35 mouse cellular contexts compared by ENCODE assay signal in the genomic region with DNA sequence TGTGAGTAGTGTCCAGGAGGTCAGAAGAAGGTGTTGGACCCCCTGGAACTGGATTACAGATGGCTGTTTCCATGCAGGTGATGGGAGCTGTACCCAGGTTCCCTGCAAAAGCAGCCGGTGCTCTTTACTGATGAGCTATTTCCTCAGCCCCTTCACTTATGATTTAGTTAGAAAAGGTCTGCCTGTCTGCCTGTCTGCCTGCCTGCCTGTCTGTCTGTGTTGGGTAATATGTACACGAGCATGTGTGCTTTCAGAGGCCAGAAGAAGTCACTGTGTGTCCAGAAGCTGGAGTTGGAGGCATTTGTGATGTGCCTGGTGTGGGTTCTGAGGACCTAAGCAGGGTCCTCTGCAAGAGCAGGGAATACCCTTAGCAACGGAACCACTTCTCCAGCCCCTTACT. TPM values are rescaled to one million over a fixed set of nuclear protein-coding genes. Genes with fewer than 3 reads are reported as not detected.
DNase-seq lines count a peak whose midpoint lies in the region; ATAC-seq and TF ChIP-seq lines count a peak whose summit lies in the region.
"Had no signal": no experiment of that assay in that cellular context is flagged by ENCODE, and none has a peak within 500 bp of the region (broad histone marks: within the 10 kb centered on the region; RNA-seq: fewer than 3 reads in every experiment).

No protein-coding gene starts in this region.

- no peaks in the 10 kb centered on the region for H3K79me2 ChIP-seq in MEL (ENCODE audit: control insufficient read depth, insufficient read depth, low read length, poor library complexity)

- WGBS in heart, embryonic 10.5 days, result 63% methylated on average over 3 of the region's 3 CpGs
- WGBS in liver, embryonic 13.5 days (ENCODE audit: insufficient replicate concordance), result 33% methylated on average over 3 of the region's 3 CpGs
- WGBS in stomach, embryonic 16.5 days, result 60% methylated on average over 3 of the region's 3 CpGs
- WGBS in midbrain, embryonic 10.5 days, result 80% methylated on average over 3 of the region's 3 CpGs

- no peaks in the 10 kb centered on the region for H3K27me3 ChIP-seq in heart, embryonic 10.5 days (ENCODE audit: insufficient read depth, poor library complexity, severe bottlenecking)
- H3K27me3 ChIP-seq in MEL (ENCODE audit: control insufficient read depth in 1 of 2, insufficient read depth in 2 of 2, low read length in 2 of 2), result no peaks in the 10 kb centered on the region
- H3K27me3 ChIP-seq in liver, embryonic 13.5 days, result no peaks in the 10 kb centered on the region
- no peaks in the 10 kb centered on the region for H3K27me3 ChIP-seq in stomach, embryonic 16.5 days (ENCODE audit: control insufficient read depth, insufficient read depth, low read length)
- H3K27me3 ChIP-seq in midbrain, embryonic 10.5 days (ENCODE audit: low read depth, poor library complexity, severe bottlenecking), result no peaks in the 10 kb centered on the region
- H3K27me3 ChIP-seq: embryonic facial prominence, embryonic 15.5 days; forebrain, embryonic 15.5 days; heart, embryonic 13.5 days; hindbrain, embryonic 15.5 days; midbrain, embryonic 12.5 days; neural tube, embryonic 12.5 days had no signal

- no peak for TF ChIP-seq POLR2A in MEL (IDR thresholded peaks at IDR 0.05; ENCODE audit: control insufficient read depth in 1 of 2, insufficient read depth in 1 of 2, low read depth in 1 of 2, low read length in 2 of 2, poor library complexity in 1 of 2)

- TF ChIP-seq CTCF in MEL (IDR thresholded peaks at IDR 0.05 in 2 of 3, conservative IDR thresholded peaks at IDR 0.05 in 1 of 3; ENCODE audit: control insufficient read depth in 1 of 3, insufficient read depth in 1 of 3, low read depth in 2 of 3, low read length in 3 of 3, poor library complexity in 1 of 3, severe bottlenecking in 1 of 3), result no peak

- H3K9me3 ChIP-seq in heart, embryonic 10.5 days, result no peaks in the 10 kb centered on the region
- H3K9me3 ChIP-seq in MEL (replicated peaks; ENCODE audit: insufficient read depth, low read length), result no peaks in the 10 kb centered on the region
- no peaks in the 10 kb centered on the region for H3K9me3 ChIP-seq in liver, embryonic 13.5 days (replicated peaks)
- H3K9me3 ChIP-seq in stomach, embryonic 16.5 days (replicated peaks; ENCODE audit: control insufficient read depth, low read length), result no peaks in the 10 kb centered on the region
- no peaks in the 10 kb centered on the region for H3K9me3 ChIP-seq in midbrain, embryonic 10.5 days (replicated peaks)
- H3K9me3 ChIP-seq: embryonic facial prominence, embryonic 10.5 days; embryonic facial prominence, embryonic 15.5 days; forebrain, embryonic 15.5 days; heart, embryonic 13.5 days; hindbrain, embryonic 10.5 days; hindbrain, embryonic 15.5 days; midbrain, embryonic 12.5 days; neural tube, embryonic 12.5 days had no signal

- TF ChIP-seq EP300 in MEL (IDR thresholded peaks at IDR 0.05; ENCODE audit: low read depth in 1 of 2, low read length in 2 of 2), result no peak

- H3K4me2 ChIP-seq in liver, embryonic 13.5 days, result peak overlapping the region; percentile 60
- H3K4me2 ChIP-seq in stomach, embryonic 16.5 days (ENCODE audit: low read depth, low read length), result no peak overlapping the region
- H3K4me2 ChIP-seq: embryonic facial prominence, embryonic 15.5 days; forebrain, embryonic 15.5 days; heart, embryonic 13.5 days; hindbrain, embryonic 15.5 days; midbrain, embryonic 12.5 days; neural tube, embryonic 12.5 days had no signal

- no peak for DNase-seq in heart, embryonic 10.5 days (ENCODE audit: low spot score)
- no peak for DNase-seq in heart, postnatal 25 days (ENCODE audit: low spot score)
- DNase-seq in MEL (ENCODE audit: low read depth, low spot score), result peak; percentile 52
- no peak for DNase-seq in liver, embryonic 13.5 days
- DNase-seq in midbrain, embryonic 10.5 days (ENCODE audit: low spot score), result no peak
- no peak for DNase-seq in right cerebral cortex, postnatal 10 days (ENCODE audit: low spot score in 2 of 2)
- DNase-seq: adrenal gland, postnatal 25 days; cerebellum, adult 8-10 months; cerebellum, postnatal 25 days; gastrocnemius, adult 2 months; heart, adult 2 months; heart, postnatal 10 days; kidney, postnatal 14 days; lung, postnatal 36 days; thymus, adult 18-20 months; thymus, postnatal 25 days had no signal

- H3K4me3 ChIP-seq in heart, embryonic 10.5 days, result no peak overlapping the region
- H3K4me3 ChIP-seq in MEL (ENCODE audit: control insufficient read depth in 1 of 2, insufficient read depth in 1 of 2, low read depth in 2 of 2, low read length in 2 of 2), result peak overlapping the region in 1 of 2 experiments; percentile 15; a peak in 2 of 4 replicates
- peak overlapping the region; percentile 27 for H3K4me3 ChIP-seq in liver, embryonic 13.5 days (replicated peaks)
- no peak overlapping the region for H3K4me3 ChIP-seq in stomach, embryonic 16.5 days (replicated peaks; ENCODE audit: low read length)
- no peak overlapping the region for H3K4me3 ChIP-seq in midbrain, embryonic 10.5 days
- H3K4me3 ChIP-seq: embryonic facial prominence, embryonic 10.5 days; embryonic facial prominence, embryonic 15.5 days; forebrain, embryonic 15.5 days; gastrocnemius, adult 2 months; heart, adult 2 months; heart, embryonic 13.5 days; hindbrain, embryonic 10.5 days; hindbrain, embryonic 15.5 days; midbrain, embryonic 12.5 days; myocyte; neural tube, embryonic 12.5 days had no signal

- intact Hi-C loops in heart, postnatal 25 days (cut with DNase I), result no loop called here

- ATAC-seq in liver, embryonic 13.5 days (ENCODE audit: low read depth), result no peak
- no peak for ATAC-seq in stomach, embryonic 16.5 days (ENCODE audit: insufficient read depth, low FRiP score)
- ATAC-seq: forebrain, embryonic 15.5 days had no signal

- peaks cover 7% of the 10 kb centered on the region; the same call in 1 of the 2 replicates for H3K4me1 ChIP-seq in heart, embryonic 10.5 days
- peaks cover 17 to 53% of the 10 kb centered on the region in 2 experiments for H3K4me1 ChIP-seq in MEL (ENCODE audit: control insufficient read depth in 1 of 2, insufficient read depth in 2 of 2, low read length in 2 of 2)
- peaks cover 89% of the 10 kb centered on the region for H3K4me1 ChIP-seq in liver, embryonic 13.5 days (replicated peaks)
- no peaks in the 10 kb centered on the region for H3K4me1 ChIP-seq in stomach, embryonic 16.5 days (ENCODE audit: control insufficient read depth, insufficient read depth, low read length)
- no peaks in the 10 kb centered on the region for H3K4me1 ChIP-seq in midbrain, embryonic 10.5 days
- H3K4me1 ChIP-seq: embryonic facial prominence, embryonic 10.5 days; embryonic facial prominence, embryonic 15.5 days; forebrain, embryonic 15.5 days; hindbrain, embryonic 10.5 days; hindbrain, embryonic 15.5 days; midbrain, embryonic 12.5 days; neural tube, embryonic 12.5 days had no signal

- H3K36me3 ChIP-seq in heart, embryonic 10.5 days, result no peaks in the 10 kb centered on the region
- peaks cover 0 to 32% of the 10 kb centered on the region in 2 experiments; a peak in 2 of 4 replicates for H3K36me3 ChIP-seq in MEL (ENCODE audit: control insufficient read depth in 1 of 2, insufficient read depth in 2 of 2, low read length in 2 of 2)
- peaks cover 6% of the 10 kb centered on the region for H3K36me3 ChIP-seq in liver, embryonic 13.5 days
- H3K36me3 ChIP-seq in stomach, embryonic 16.5 days (ENCODE audit: control insufficient read depth, insufficient read depth, low read length), result no peaks in the 10 kb centered on the region
- no peaks in the 10 kb centered on the region for H3K36me3 ChIP-seq in midbrain, embryonic 10.5 days
- H3K36me3 ChIP-seq: embryonic facial prominence, embryonic 15.5 days; forebrain, embryonic 15.5 days; hindbrain, embryonic 15.5 days; neural tube, embryonic 12.5 days had no signal

- H3K9ac ChIP-seq in MEL (ENCODE audit: control insufficient read depth, low read depth, low read length, poor library complexity, severe bottlenecking), result peak overlapping the region; percentile 18
- H3K9ac ChIP-seq in liver, embryonic 13.5 days, result peak overlapping the region; percentile 66
- H3K9ac ChIP-seq in stomach, embryonic 16.5 days (ENCODE audit: low read length), result no peak overlapping the region
- H3K9ac ChIP-seq: embryonic facial prominence, embryonic 15.5 days; forebrain, embryonic 15.5 days; heart, embryonic 13.5 days; hindbrain, embryonic 15.5 days; midbrain, embryonic 12.5 days; neural tube, embryonic 12.5 days had no signal

- H3K27ac ChIP-seq in heart, embryonic 10.5 days, result peak overlapping the region; percentile 9; the same call in 1 of the 2 replicates
- H3K27ac ChIP-seq in MEL (ENCODE audit: control insufficient read depth, low read depth, low read length), result peak overlapping the region; percentile 84
- peak overlapping the region; percentile 94 for H3K27ac ChIP-seq in liver, embryonic 13.5 days
- H3K27ac ChIP-seq in stomach, embryonic 16.5 days (ENCODE audit: low read length), result peak overlapping the region; percentile 13; the same call in 1 of the 2 replicates
- H3K27ac ChIP-seq in midbrain, embryonic 10.5 days (replicated peaks), result no peak overlapping the region
- H3K27ac ChIP-seq: embryonic facial prominence, embryonic 10.5 days; embryonic facial prominence, embryonic 15.5 days; forebrain, embryonic 15.5 days; gastrocnemius, adult 2 months; heart, adult 2 months; heart, embryonic 13.5 days; hindbrain, embryonic 10.5 days; hindbrain, embryonic 15.5 days; midbrain, embryonic 12.5 days; neural tube, embryonic 12.5 days had no signal

- TF ChIP-seq RAD21 in MEL (IDR thresholded peaks at IDR 0.05; ENCODE audit: low read depth, low read length), result no peak

RNA-seq across cellular contexts. Expression of gene Sh3bp5l, which starts 23.2 kb away (rescaled TPM):
- polyA plus RNA-seq in heart, embryonic 10.5 days (2016; fragmentation: Nextera tagmentation; extraction: Ambion mirVana), result 30.0 and 30.8 TPM in 2 replicates
- total RNA-seq in heart, postnatal 25 days (2021), result 10 to 100 TPM; 33.7 to 35.1 TPM
- total RNA-seq in MEL (2012; rRNA removed), result 27.3 and 31.7 TPM in 2 replicates
- polyA plus RNA-seq in MEL (2012; ENCODE audit: insufficient read depth in 1 of 2, insufficient read length in 2 of 2, low read depth in 1 of 2, low replicate concordance in 2 of 2, missing spikeins in 1 of 2), result 10 to 100 TPM in 1 of 2 experiments, not detected in 1; 32.8 TPM
- 17.9 and 19.7 TPM in 2 replicates for polyA plus RNA-seq in liver, embryonic 13.5 days (2015; fragmentation: Nextera tagmentation; extraction: Ambion mirVana)
- 29.8 and 37.1 TPM in 2 replicates for polyA plus RNA-seq in stomach, embryonic 16.5 days (2015; fragmentation: Nextera tagmentation; extraction: Ambion mirVana)
- polyA plus RNA-seq in midbrain, embryonic 10.5 days (2016; fragmentation: Nextera tagmentation; extraction: Ambion mirVana), result 46.3 and 53.4 TPM in 2 replicates

RNA-seq across cellular contexts. Expression of gene Zfp672, which starts 23.6 kb away (rescaled TPM):
- polyA plus RNA-seq in heart, embryonic 10.5 days (2016; fragmentation: Nextera tagmentation; extraction: Ambion mirVana), result 30.4 and 31.6 TPM in 2 replicates
- total RNA-seq in heart, postnatal 25 days (2021), result 10 to 100 TPM; 42.9 to 43.5 TPM
- total RNA-seq in MEL (2012; rRNA removed), result 27.2 and 39.5 TPM in 2 replicates
- polyA plus RNA-seq in MEL (2012; ENCODE audit: insufficient read depth in 1 of 2, insufficient read length in 2 of 2, low read depth in 1 of 2, low replicate concordance in 2 of 2, missing spikeins in 1 of 2), result 10 to 100 TPM in 1 of 2 experiments, not detected in 1; 22.6 TPM
- polyA plus RNA-seq in liver, embryonic 13.5 days (2015; fragmentation: Nextera tagmentation; extraction: Ambion mirVana), result 40.5 and 47.7 TPM in 2 replicates
- polyA plus RNA-seq in stomach, embryonic 16.5 days (2015; fragmentation: Nextera tagmentation; extraction: Ambion mirVana), result 44.8 and 52.1 TPM in 2 replicates
- 25.1 and 29.2 TPM in 2 replicates for polyA plus RNA-seq in midbrain, embryonic 10.5 days (2016; fragmentation: Nextera tagmentation; extraction: Ambion mirVana)

RNA-seq across cellular contexts. Expression of gene Lypd8, which starts 25.1 kb away (rescaled TPM):
- polyA plus RNA-seq in heart, embryonic 10.5 days (2016; fragmentation: Nextera tagmentation; extraction: Ambion mirVana), result not detected in 2 replicates
- under 1 TPM in 1 of 2 experiments, not detected in 1; 0.31 TPM for total RNA-seq in heart, postnatal 25 days (2021)
- 0.19 TPM in 1 of 2 replicates, not detected in the other for total RNA-seq in MEL (2012; rRNA removed)
- polyA plus RNA-seq in MEL (2012; ENCODE audit: insufficient read depth in 1 of 2, insufficient read length in 2 of 2, low read depth in 1 of 2, low replicate concordance in 2 of 2, missing spikeins in 1 of 2), result under 1 TPM in 1 of 2 experiments, not detected in 1; 0.31 TPM
- polyA plus RNA-seq in liver, embryonic 13.5 days (2015; fragmentation: Nextera tagmentation; extraction: Ambion mirVana), result 0.39 TPM in 1 of 2 replicates, not detected in the other
- polyA plus RNA-seq in stomach, embryonic 16.5 days (2015; fragmentation: Nextera tagmentation; extraction: Ambion mirVana), result 213 and 226 TPM in 2 replicates
- not detected in 2 replicates for polyA plus RNA-seq in midbrain, embryonic 10.5 days (2016; fragmentation: Nextera tagmentation; extraction: Ambion mirVana)
- total RNA-seq: adrenal gland, adult 18-20 months; adrenal gland, postnatal 25 days; gastrocnemius, adult 2 months; gastrocnemius, postnatal 4 days; heart, adult 2 months; left cerebral cortex, postnatal 14 days; liver, adult 2 months; megakaryocyte, adult 5-6 weeks; midbrain, postnatal 0 days had no signal
- polyA plus RNA-seq: embryonic facial prominence, embryonic 10.5 days; heart, embryonic 13.5 days; hindbrain, embryonic 10.5 days; hindbrain, embryonic 15.5 days; kidney, embryonic 14.5 days; limb, embryonic 11.5 days; lung, embryonic 16.5 days; midbrain, embryonic 12.5 days; midbrain, postnatal 0 days; myocyte; neural tube, embryonic 12.5 days had no signal

RNA-seq across cellular contexts. Expression of gene Zfp692, which starts 46.8 kb away (rescaled TPM):
- 18.5 and 19.2 TPM in 2 replicates for polyA plus RNA-seq in heart, embryonic 10.5 days (2016; fragmentation: Nextera tagmentation; extraction: Ambion mirVana)
- 1 to 10 TPM; 3.7 to 4.1 TPM for total RNA-seq in heart, postnatal 25 days (2021)
- 16.0 and 25.7 TPM in 2 replicates for total RNA-seq in MEL (2012; rRNA removed)
- 10 to 100 TPM in 1 of 2 experiments, not detected in 1; 38.0 TPM for polyA plus RNA-seq in MEL (2012; ENCODE audit: insufficient read depth in 1 of 2, insufficient read length in 2 of 2, low read depth in 1 of 2, low replicate concordance in 2 of 2, missing spikeins in 1 of 2)
- polyA plus RNA-seq in liver, embryonic 13.5 days (2015; fragmentation: Nextera tagmentation; extraction: Ambion mirVana), result 12.2 and 12.6 TPM in 2 replicates
- polyA plus RNA-seq in stomach, embryonic 16.5 days (2015; fragmentation: Nextera tagmentation; extraction: Ambion mirVana), result 28.8 and 29.9 TPM in 2 replicates
- 25.9 and 26.8 TPM in 2 replicates for polyA plus RNA-seq in midbrain, embryonic 10.5 days (2016; fragmentation: Nextera tagmentation; extraction: Ambion mirVana)

Comparison
In these comparisons a context has a peak if more than half of its experiments do, and no peak if none do; other contexts are left out.
1. RNA of gene Lypd8, which starts 25.1 kb away (polyA plus RNA-seq): 213 to 226 TPM in stomach, embryonic 16.5 days; 0.31 TPM in MEL, not detected in heart, embryonic 10.5 days, 0.39 TPM in liver, embryonic 13.5 days and not detected in midbrain, embryonic 10.5 days; every median in the first group is over 100 times any median in the second.